Comparison of ENCODE assay signal across 8 mouse cellular contexts in genomic region chr5:109690537-109691201, GRCm38 (mm10). TPM values are rescaled to one million over a fixed set of nuclear protein-coding genes. Genes with fewer than 3 reads are reported as not detected.
DNase-seq lines count a peak whose midpoint lies in the region; ATAC-seq and TF ChIP-seq lines count a peak whose summit lies in the region.
"Not testable (repeated sequence)": the region's sequence is repeated elsewhere in the genome, so short reads cannot be mapped to it uniquely, and the experiment has no call there.

TSS of gene 5430403G16Rik (minus strand) at chr5:109691041.

- not testable (repeated sequence) for TF ChIP-seq CTCF in CH12.LX (conservative IDR thresholded peaks at IDR 0.05 in 1 of 2, IDR thresholded peaks at IDR 0.05 in 1 of 2; ENCODE audit: low read depth in 2 of 2, low read length in 2 of 2); heart, postnatal 0 days (IDR thresholded peaks at IDR 0.05; ENCODE audit: low read depth); testis, adult 2 months (IDR thresholded peaks at IDR 0.05; ENCODE audit: control insufficient read depth, insufficient read depth, insufficient replicate concordance, low read depth, low read length)

- dilution Hi-C loops in CH12.LX (cut with MboI; ENCODE audit: extremely low pct_ligation_motif_present, extremely low pct_unique_long_range_greater_than_20kb, low sequenced_read_pairs), result not testable (repeated sequence)

- H3K4me3 ChIP-seq in CH12.LX (replicated peaks in 1 of 3; ENCODE audit: low read depth in 2 of 3, low read length in 2 of 3, poor library complexity in 1 of 3), result peak within 1 kb of the TSS; percentile 65 to 85 (median 71)
- peak within 1 kb of the TSS; percentile 58 for H3K4me3 ChIP-seq in forebrain, embryonic 12.5 days (replicated peaks)
- H3K4me3 ChIP-seq in heart, postnatal 0 days (ENCODE audit: low read depth, low read length), result peak within 1 kb of the TSS; percentile 63
- peak within 1 kb of the TSS; percentile 66 for H3K4me3 ChIP-seq in liver, embryonic 16.5 days (ENCODE audit: low read depth, low read length)
- peak within 1 kb of the TSS; percentile 61 for H3K4me3 ChIP-seq in neural tube, embryonic 13.5 days
- peak within 1 kb of the TSS; percentile 87 for H3K4me3 ChIP-seq in testis, adult 2 months (ENCODE audit: control insufficient read depth, low read depth, low read length)

- peak within 1 kb of the TSS; percentile 69 for H3K27ac ChIP-seq in CH12.LX (ENCODE audit: insufficient read depth, low read depth)
- H3K27ac ChIP-seq in forebrain, embryonic 12.5 days, result peak within 1 kb of the TSS; percentile 71; the same call in 1 of the 2 replicates
- peak within 1 kb of the TSS; percentile 67 for H3K27ac ChIP-seq in heart, postnatal 0 days (ENCODE audit: low read depth)
- H3K27ac ChIP-seq in liver, embryonic 16.5 days (ENCODE audit: low read length), result peak within 1 kb of the TSS; percentile 73
- peak within 1 kb of the TSS; percentile 76 for H3K27ac ChIP-seq in neural tube, embryonic 13.5 days (replicated peaks)
- H3K27ac ChIP-seq in testis, adult 2 months (ENCODE audit: control insufficient read depth, insufficient read depth, low read depth, low read length), result not testable (repeated sequence)

- H3K9me3 ChIP-seq in CH12.LX (replicated peaks; ENCODE audit: low read length); forebrain, embryonic 12.5 days; heart, postnatal 0 days (replicated peaks; ENCODE audit: control insufficient read depth, low read length); liver, embryonic 16.5 days (replicated peaks; ENCODE audit: control insufficient read depth, low read length); neural tube, embryonic 13.5 days: not testable (repeated sequence)

- not testable (repeated sequence) for H3K27me3 ChIP-seq in CH12.LX (replicated peaks); forebrain, embryonic 12.5 days; heart, postnatal 0 days (ENCODE audit: control insufficient read depth, insufficient read depth, low read length); liver, embryonic 16.5 days (ENCODE audit: control insufficient read depth, insufficient read depth, low read depth, low read length); neural tube, embryonic 13.5 days; testis, adult 2 months (ENCODE audit: control insufficient read depth, insufficient read depth, low read length)

- H3K9ac ChIP-seq in CH12.LX (ENCODE audit: insufficient read depth, low read depth), result peak within 1 kb of the TSS; percentile 52
- peak within 1 kb of the TSS; percentile 56 for H3K9ac ChIP-seq in forebrain, embryonic 12.5 days
- peak within 1 kb of the TSS; percentile 52; the same call in 1 of the 2 replicates for H3K9ac ChIP-seq in heart, postnatal 0 days (replicated peaks; ENCODE audit: low read depth, low read length)
- peak within 1 kb of the TSS; percentile 73 for H3K9ac ChIP-seq in liver, embryonic 16.5 days (ENCODE audit: low read depth, low read length)
- peak within 1 kb of the TSS; percentile 75 for H3K9ac ChIP-seq in neural tube, embryonic 13.5 days

- peak within 1 kb of the TSS; percentile 91 for H3K4me2 ChIP-seq in CH12.LX (ENCODE audit: insufficient read depth, low read depth, poor library complexity, severe bottlenecking)
- peak within 1 kb of the TSS; percentile 65 for H3K4me2 ChIP-seq in forebrain, embryonic 12.5 days
- peak within 1 kb of the TSS; percentile 87 for H3K4me2 ChIP-seq in heart, postnatal 0 days (ENCODE audit: low read depth, low read length)
- peak within 1 kb of the TSS; percentile 69 for H3K4me2 ChIP-seq in liver, embryonic 16.5 days (ENCODE audit: low read depth, low read length)
- H3K4me2 ChIP-seq in neural tube, embryonic 13.5 days, result peak within 1 kb of the TSS; percentile 74

- in situ Hi-C loops in CH12.LX (cut with MboI; ENCODE audit: low pct_ligation_motif_present, low pct_unique_long_range_greater_than_20kb, low sequenced_read_pairs), result not testable (repeated sequence)

- peak; percentile 76 for TF ChIP-seq POLR2A in CH12.LX (IDR thresholded peaks at IDR 0.05; ENCODE audit: low read depth, low read length)
- TF ChIP-seq POLR2A in testis, adult 2 months (IDR thresholded peaks at IDR 0.05; ENCODE audit: control insufficient read depth, low read depth, low read length), result not testable (repeated sequence)

- not testable (repeated sequence) for H3K79me2 ChIP-seq in CH12.LX (replicated peaks; ENCODE audit: control insufficient read depth, extremely low read depth, insufficient read depth, poor library complexity, severe bottlenecking)

- ATAC-seq in forebrain, embryonic 12.5 days (ENCODE audit: low FRiP score), result peak; percentile 98
- peak; percentile 94 for ATAC-seq in heart, postnatal 0 days (ENCODE audit: insufficient read depth, low read depth)
- ATAC-seq in liver, embryonic 16.5 days (ENCODE audit: low read depth), result peak; percentile 97
- peak; percentile 98 for ATAC-seq in neural tube, embryonic 13.5 days (ENCODE audit: low read depth)

- TF ChIP-seq RAD21 in CH12.LX (IDR thresholded peaks at IDR 0.05; ENCODE audit: low read depth, low read length), result not testable (repeated sequence)

- DNase-seq in CH12.LX (ENCODE audit: extremely low read depth), result peak; percentile 93
- peak; percentile 82 for DNase-seq in c-Kit-positive CD71-positive TER-119-negative erythroid progenitor cells, embryonic 14.5 days (ENCODE audit: low read depth)
- peak; percentile 74 for DNase-seq in heart, postnatal 0 days (ENCODE audit: low spot score)
- peak; percentile 67 to 83 for DNase-seq in kidney, postnatal 4 days

- H3K4me1 ChIP-seq in CH12.LX (ENCODE audit: control insufficient read depth in 1 of 2, insufficient read depth in 2 of 2); forebrain, embryonic 12.5 days; heart, postnatal 0 days (ENCODE audit: control insufficient read depth, insufficient read depth); liver, embryonic 16.5 days (ENCODE audit: control insufficient read depth, low read depth, low read length); neural tube, embryonic 13.5 days (replicated peaks); testis, adult 2 months (ENCODE audit: control insufficient read depth, insufficient read depth, low read length): not testable (repeated sequence)

- under 1% methylated on average over 24 of the region's 26 CpGs for WGBS in forebrain, embryonic 12.5 days
- WGBS in heart, postnatal 0 days, result under 1% methylated on average over 24 of the region's 26 CpGs
- under 1% methylated on average over 24 of the region's 26 CpGs for WGBS in liver, embryonic 16.5 days (ENCODE audit: insufficient replicate concordance)
- WGBS in neural tube, embryonic 13.5 days, result under 1% methylated on average over 26 of the region's 26 CpGs

- not testable (repeated sequence) for TF ChIP-seq EP300 in CH12.LX (IDR thresholded peaks at IDR 0.05; ENCODE audit: low read length); heart, postnatal 0 days (IDR thresholded peaks at IDR 0.05; ENCODE audit: low read depth)

- not testable (repeated sequence) for H3K36me3 ChIP-seq in CH12.LX (replicated peaks in 1 of 2; ENCODE audit: control insufficient read depth in 1 of 2, insufficient read depth in 1 of 2, low read length in 1 of 2); forebrain, embryonic 12.5 days (replicated peaks); heart, postnatal 0 days (replicated peaks; ENCODE audit: control insufficient read depth, insufficient read depth, low read length); liver, embryonic 16.5 days (ENCODE audit: control insufficient read depth, insufficient read depth); neural tube, embryonic 13.5 days; testis, adult 2 months (ENCODE audit: control insufficient read depth, insufficient read depth, low read length)

TF ChIP-seq in CH12.LX, 34 proteins besides CTCF, POLR2A, EP300 and RAD21 (continues in another document):
- TF ChIP-seq ZMIZ1 (IDR thresholded peaks at IDR 0.05; ENCODE audit: low read depth, low read length) (peak; percentile 37; the same call in 1 of the 2 replicates), NELFE (IDR thresholded peaks at IDR 0.05; ENCODE audit: low read depth, low read length) (peak; percentile 71), KAT2A (IDR thresholded peaks at IDR 0.05; ENCODE audit: insufficient replicate concordance, low read length) (0 out of 2 replicates have a peak, but pooled peaks have one; percentile 19), TCF12 (IDR thresholded peaks at IDR 0.05; ENCODE audit: low read depth, low read length) (0 out of 2 replicates have a peak, but pooled peaks have one; percentile 41), ELF1 (IDR thresholded peaks at IDR 0.05; ENCODE audit: low read depth, low read length) (peak; percentile 78), TBP (conservative IDR thresholded peaks at IDR 0.05; ENCODE audit: low read depth, low read length) (peak; percentile 59), CHD2 (IDR thresholded peaks at IDR 0.05; ENCODE audit: low read length) (peak; percentile 23; the same call in 1 of the 2 replicates), CHD1 (IDR thresholded peaks at IDR 0.05; ENCODE audit: low read depth, low read length) (peak; percentile 78; the same call in 1 of the 2 replicates), NRF1 (IDR thresholded peaks at IDR 0.05; ENCODE audit: low read depth, low read length) (peak; percentile 46), ETS1 (conservative IDR thresholded peaks at IDR 0.05; ENCODE audit: low read depth, low read length) (peak; percentile 6; the same call in 1 of the 2 replicates), HCFC1 (IDR thresholded peaks at IDR 0.05; ENCODE audit: low read depth, low read length) (peak; percentile 44; the same call in 1 of the 2 replicates), E2F4 (IDR thresholded peaks at IDR 0.05; ENCODE audit: insufficient replicate concordance, low read depth, low read length) (0 out of 2 replicates have a peak, but pooled peaks have one; percentile 29)

RNA-seq across cellular contexts. Expression of gene 5430403G16Rik, which starts in this region (rescaled TPM):
- total RNA-seq in CH12.LX (2012; rRNA removed) (3.8 and 4.0 TPM in 2 replicates), CH12.LX (2014; rRNA removed) (7.0 and 7.4 TPM in 2 replicates)
- polyA plus RNA-seq in CH12.LX (2012; ENCODE audit: insufficient read length, low read depth), result 3.1 and 3.3 TPM in 2 replicates
- polyA plus RNA-seq in forebrain, embryonic 12.5 days (2016; fragmentation: Nextera tagmentation; extraction: Ambion mirVana), result 2.2 and 2.6 TPM in 2 replicates
- total RNA-seq in heart, postnatal 0 days (2014; rRNA removed; ENCODE audit: low replicate concordance), result not detected in 2 replicates
- polyA plus RNA-seq in heart, postnatal 0 days (2015; fragmentation: Nextera tagmentation; extraction: Ambion mirVana), result 0.27 and 0.45 TPM in 2 replicates
- 0.50 and 0.56 TPM in 2 replicates for polyA plus RNA-seq in liver, embryonic 16.5 days (2015; fragmentation: Nextera tagmentation; extraction: Ambion mirVana)
- polyA plus RNA-seq in neural tube, embryonic 13.5 days (2015; fragmentation: Nextera tagmentation; extraction: Ambion mirVana), result 1.3 and 2.1 TPM in 2 replicates
- 0.02 and 0.05 TPM in 2 replicates for polyA plus RNA-seq in testis, adult 2 months (2012; rRNA removed)

Comparison
In these comparisons a context has a peak if more than half of its experiments do, and no peak if none do; other contexts are left out.
1. Peak in DNase-seq, ATAC-seq, H3K4me3 ChIP-seq, H3K27ac ChIP-seq, H3K9ac ChIP-seq and H3K4me2 ChIP-seq in heart, postnatal 0 days; RNA of the gene not detected or under 1 TPM.
2. Peak in ATAC-seq, H3K4me3 ChIP-seq, H3K27ac ChIP-seq, H3K9ac ChIP-seq and H3K4me2 ChIP-seq in liver, embryonic 16.5 days; RNA of the gene not detected or under 1 TPM.